Mouse (Mus musculus) liver, embryonic 11.5 days (tissue): Measurements from ENCODE around the gene Fam186a. TPM values are rescaled to one million over a fixed set of nuclear protein-coding genes. Genes with fewer than 3 reads are reported as not detected.
"Not testable (repeated sequence)": the region's sequence is repeated elsewhere in the genome, so short reads cannot be mapped to it uniquely, and the experiment has no call there.

ENCODE experiments used
- ATAC-seq: fragments of 200-750 bp; cut with Nextera tagmentation; replicated peaks from 2 replicates; pipeline ENCODE4 v1.8.0; 2017; ENCODE audit warnings: moderate number of reproducible peaks, mild to moderate bottlenecking, moderate TSS enrichment, moderate library complexity; ENCODE audit not compliant: low FRiP score
- DNase-seq: peaks from one replicate; pipeline ENCODE4 v3.0.0-alpha.2; 2017; ENCODE audit warnings: low spot score
- H3K27ac ChIP-seq: fragments of 300-500 bp; sonication (generic); 2 replicates; pipeline ENCODE4 v1.5.1; 2014; ENCODE audit warnings: mild to moderate bottlenecking, low read depth, low read length, control low read depth
- H3K27me3 ChIP-seq: fragments of 300-500 bp; sonication (generic); replicated peaks from 2 replicates; pipeline ENCODE4 v1.6.1; 2014; ENCODE audit warnings: low read length, mixed read lengths; ENCODE audit not compliant: control insufficient read depth, insufficient read depth
- H3K36me3 ChIP-seq: fragments of 300-500 bp; sonication (generic); 2 replicates; pipeline ENCODE4 v1.6.1; 2014; ENCODE audit warnings: mild to moderate bottlenecking, low read length, moderate library complexity, mixed read lengths; ENCODE audit not compliant: control insufficient read depth, insufficient read depth
- H3K4me1 ChIP-seq: fragments of 300-500 bp; sonication (generic); replicated peaks from 2 replicates; pipeline ENCODE4 v1.6.1; 2014; ENCODE audit warnings: low read length, mixed read lengths; ENCODE audit not compliant: control insufficient read depth, insufficient read depth
- H3K4me2 ChIP-seq: fragments of 300-500 bp; sonication (generic); 2 replicates; pipeline ENCODE4 v1.6.1; 2014; ENCODE audit warnings: mild to moderate bottlenecking, control low read depth, moderate library complexity
- H3K4me3 ChIP-seq: fragments of 300-500 bp; sonication (generic); 2 replicates; pipeline ENCODE4 v1.5.1; 2014; ENCODE audit warnings: low read depth, low read length, control low read depth
- H3K9ac ChIP-seq: fragments of 300-500 bp; sonication (generic); 2 replicates; pipeline ENCODE4 v1.6.1; 2014; ENCODE audit warnings: low read depth, low read length, control low read depth
- H3K9me3 ChIP-seq: fragments of 300-500 bp; sonication (generic); 2 replicates; pipeline ENCODE4 v1.6.1; 2016; ENCODE audit warnings: low read length, inconsistent platforms, mixed read lengths; ENCODE audit not compliant: control insufficient read depth
- WGBS: fragments of 180-500 bp; shearing (Covaris S2); extraction: QIAGEN DNeasy Blood & Tissue Kit; methylation state at CpG from one replicate; pipeline ENCODE4 v1.1.7; 2014; 5-methylcytosine and 5-hydroxymethylcytosine counted together
- polyA plus RNA-seq: library from polyadenylated mRNA; unstranded; fragments of >200 nt; fragmentation: Nextera tagmentation; extraction: Ambion mirVana; gene quantifications from 2 replicates; pipeline ENCODE4 v1.2.1, GENCODE M21; 2014

Gene Fam186a
- polyA plus RNA-seq, 1 experiment from 2014 or later, result not detected

GRCm38 (mm10) chr15:99974476-99975220 is 7.8 kb upstream of the Fam186a start:
- Histone ChIP-seq H3K4me3 (peak overlapping the region; percentile 26; the same call in 1 of the 2 replicates), H3K27me3 (no peaks in the 10 kb centered on the region), H3K36me3 (no peaks in the 10 kb centered on the region; the same call in 1 of the 2 replicates), H3K9ac (no peak overlapping the region), H3K27ac (no peak overlapping the region), H3K9me3 (no peaks in the 10 kb centered on the region), H3K4me1 (peaks cover 3% of the 10 kb centered on the region; the same call in 1 of the 2 replicates), H3K4me2 (peak overlapping the region; percentile 83)
- ATAC-seq, result no peak
- 57% methylated on average over 2 of the region's 2 CpGs for WGBS
- no peak for DNase-seq

- under 1% methylated on average over 83 of the region's 84 CpGs for WGBS
- Histone ChIP-seq H3K9ac (peak overlapping the region; percentile 97), H3K27ac (peak overlapping the region; percentile 98), H3K4me1 (peaks cover 3% of the 10 kb centered on the region; the same call in 1 of the 2 replicates), H3K36me3 (no peaks in the 10 kb centered on the region; the same call in 1 of the 2 replicates), H3K4me2 (peak overlapping the region; percentile 83), H3K27me3 (no peaks in the 10 kb centered on the region), H3K9me3 (no peaks in the 10 kb centered on the region), H3K4me3 (peak overlapping the region; percentile 96)
- ATAC-seq (peak; percentile 83), DNase-seq (peak; percentile 91)
Observed at GRCm38 (mm10) chr15:99972989-99973911, 6.4 kb upstream of the Fam186a start.

GRCm38 (mm10) chr15:99972361-99972988 is 5.6 kb upstream of the Fam186a start:
- Histone ChIP-seq H3K36me3 (no peaks in the 10 kb centered on the region; the same call in 1 of the 2 replicates), H3K27me3 (no peaks in the 10 kb centered on the region), H3K9me3 (no peaks in the 10 kb centered on the region), H3K4me3 (peak overlapping the region; percentile 96), H3K9ac (peak overlapping the region; percentile 97), H3K4me1 (peaks cover 3% of the 10 kb centered on the region; the same call in 1 of the 2 replicates), H3K27ac (peak overlapping the region; percentile 98), H3K4me2 (peak overlapping the region; percentile 83)
- WGBS, result under 1% methylated on average over 50 of the region's 50 CpGs
- DNase-seq (peak; percentile 98), ATAC-seq (peak; percentile 96)

GRCm38 (mm10) chr15:99970606-99971005 is 3.7 kb upstream of the Fam186a start:
- H3K9ac ChIP-seq, result no peak overlapping the region
- no peaks in the 10 kb centered on the region for H3K9me3 ChIP-seq
- ATAC-seq (no peak), DNase-seq (no peak)
- 83% methylated on average over 1 of the region's 1 CpGs for WGBS
- no peak overlapping the region for H3K4me2 ChIP-seq
- H3K4me3 ChIP-seq, result no peak overlapping the region
- H3K27ac ChIP-seq, result no peak overlapping the region
- H3K4me1 ChIP-seq, result peaks cover 3% of the 10 kb centered on the region; the same call in 1 of the 2 replicates
- H3K36me3 ChIP-seq, result no peaks in the 10 kb centered on the region; the same call in 1 of the 2 replicates
- H3K27me3 ChIP-seq, result no peaks in the 10 kb centered on the region

GRCm38 (mm10) chr15:99969765-99970164 is 2.9 kb upstream of the Fam186a start, which contains the start of gene Larp4:
TSS of gene Larp4 (plus strand) at chr15:99970065.
- H3K9me3 ChIP-seq, H3K4me1 ChIP-seq, H3K4me3 ChIP-seq, H3K27me3 ChIP-seq, H3K36me3 ChIP-seq, H3K9ac ChIP-seq, ATAC-seq, H3K4me2 ChIP-seq, DNase-seq, H3K27ac ChIP-seq: not testable (repeated sequence)
- 82% methylated on average over 6 of the region's 6 CpGs for WGBS

GRCm38 (mm10) chr15:99965103-99965775 is 1.6 kb downstream of the Fam186a start:
- Histone ChIP-seq H3K27me3 (no peaks in the 10 kb centered on the region), H3K27ac (no peak overlapping the region), H3K4me2 (no peak overlapping the region), H3K9me3 (no peaks in the 10 kb centered on the region), H3K4me3 (no peak overlapping the region), H3K36me3 (no peaks in the 10 kb centered on the region), H3K4me1 (no peaks in the 10 kb centered on the region), H3K9ac (no peak overlapping the region)
- WGBS, result 84% methylated on average over 8 of the region's 8 CpGs
- no peak for DNase-seq
- ATAC-seq, result no peak

GRCm38 (mm10) chr15:99955324-99955723 is 11.5 kb downstream of the Fam186a start:
- no peaks in the 10 kb centered on the region for H3K27me3 ChIP-seq
- no peaks in the 10 kb centered on the region for H3K36me3 ChIP-seq
- no peak overlapping the region for H3K9ac ChIP-seq
- no peak overlapping the region for H3K27ac ChIP-seq
- H3K4me2 ChIP-seq, result no peak overlapping the region
- H3K4me3 ChIP-seq, result no peak overlapping the region
- ATAC-seq (no peak), DNase-seq (no peak)
- H3K4me1 ChIP-seq, result no peaks in the 10 kb centered on the region
- no peaks in the 10 kb centered on the region for H3K9me3 ChIP-seq
- 72% methylated on average over 4 of the region's 4 CpGs for WGBS
